Mouse (Mus musculus) heart, embryonic 16.5 days (tissue): ENCODE measurements at regions not wholly inside any gene's neighbourhood (a gene's known extent, or its start where the extent isn't known, plus 50 kb on each side); places are given as distances from the start of the nearest gene placed in this dataset.

ENCODE experiments used
- ATAC-seq: fragments of 200-750 bp; cut with Nextera tagmentation; replicated peaks from 2 replicates; pipeline ENCODE4 v1.8.0; 2017; ENCODE audit warnings: moderate number of reproducible peaks; ENCODE audit not compliant: insufficient read depth, low FRiP score; ENCODE audit errors: extremely low read depth
- H3K27ac ChIP-seq: fragments of 300-500 bp; sonication (generic); 2 replicates; pipeline ENCODE4 v1.5.1; 2014; ENCODE audit warnings: mild to moderate bottlenecking, low read length, control low read depth, moderate library complexity
- H3K27me3 ChIP-seq: fragments of 300-500 bp; sonication (generic); 2 replicates; pipeline ENCODE4 v1.6.1; 2014; ENCODE audit warnings: low read length, mixed read lengths; ENCODE audit not compliant: control insufficient read depth, insufficient read depth
- H3K36me3 ChIP-seq: fragments of 300-500 bp; sonication (generic); 2 replicates; pipeline ENCODE4 v1.6.1; 2014; ENCODE audit not compliant: control insufficient read depth, insufficient read depth
- H3K4me1 ChIP-seq: fragments of 300-500 bp; sonication (generic); 2 replicates; pipeline ENCODE4 v1.6.1; 2014; ENCODE audit warnings: low read length, mixed read lengths; ENCODE audit not compliant: control insufficient read depth, insufficient read depth
- H3K4me2 ChIP-seq: fragments of 300-500 bp; sonication (generic); 2 replicates; pipeline ENCODE4 v1.6.1; 2014; ENCODE audit warnings: low read depth, mild to moderate bottlenecking, control low read depth, low read length
- H3K4me3 ChIP-seq: fragments of 300-500 bp; sonication (generic); 2 replicates; pipeline ENCODE4 v1.5.1; 2014; ENCODE audit warnings: mild to moderate bottlenecking, control low read depth, low read length
- H3K9ac ChIP-seq: fragments of 300-500 bp; sonication (generic); 2 replicates; pipeline ENCODE4 v1.6.1; 2014; ENCODE audit warnings: low read length, control low read depth
- H3K9me3 ChIP-seq: fragments of 300-500 bp; sonication (generic); replicated peaks from 2 replicates; pipeline ENCODE4 v1.6.1; 2016; ENCODE audit warnings: low read length; ENCODE audit not compliant: control insufficient read depth
- WGBS: fragments of 180-500 bp; shearing (Covaris S2); extraction: QIAGEN DNeasy Blood & Tissue Kit; methylation state at CpG from one replicate; pipeline ENCODE4 v1.1.7; 2014; 5-methylcytosine and 5-hydroxymethylcytosine counted together

DNA sequence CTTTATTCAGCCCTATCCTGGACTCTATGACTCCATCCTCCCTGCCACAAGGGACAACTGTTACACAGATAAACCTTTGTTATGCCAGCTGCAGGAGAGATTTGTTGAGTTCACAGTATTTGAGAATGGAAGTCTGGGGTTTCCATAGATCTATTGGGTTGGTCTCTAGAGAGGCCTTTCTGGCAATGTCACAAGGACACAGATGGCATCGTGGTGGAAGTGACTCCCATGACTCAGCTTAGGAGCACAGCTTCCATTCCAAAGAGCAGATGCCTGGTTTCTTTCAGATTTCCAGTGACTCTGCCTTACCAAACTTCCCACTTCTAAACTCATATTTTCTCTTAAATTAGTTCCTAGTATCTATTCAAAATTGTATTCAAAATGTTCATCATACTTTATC is 467.6 kb downstream of the Gm826 start:
- Histone ChIP-seq H3K4me1 (no peaks in the 10 kb centered on the region), H3K4me2 (no peak overlapping the region), H3K9me3 (no peaks in the 10 kb centered on the region), H3K36me3 (no peaks in the 10 kb centered on the region), H3K4me3 (no peak overlapping the region), H3K9ac (no peak overlapping the region), H3K27me3 (no peaks in the 10 kb centered on the region), H3K27ac (no peak overlapping the region)
- 69% methylated on average over 1 of the region's 1 CpGs for WGBS
- no peak for ATAC-seq

DNA sequence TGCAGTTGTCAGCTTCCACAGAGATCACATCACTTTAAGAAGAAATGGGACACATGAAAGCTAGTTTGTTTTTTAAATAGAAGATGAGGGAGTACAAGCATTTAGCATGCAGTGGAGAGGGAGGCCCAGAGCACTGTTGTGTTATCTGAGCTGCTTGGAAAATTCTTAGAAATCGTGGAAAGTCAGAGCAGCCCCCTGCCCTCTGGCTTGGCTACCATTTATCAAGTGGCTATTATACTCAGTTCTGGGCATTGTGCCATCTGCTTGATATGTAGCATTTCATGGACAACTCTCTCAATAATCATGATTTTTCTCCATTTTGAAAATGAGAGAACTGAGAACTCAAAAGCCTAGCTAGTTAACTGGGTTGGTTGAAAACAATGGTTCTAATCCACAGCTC is 470.8 kb downstream of the Gm826 start:
- Histone ChIP-seq H3K9ac (no peak overlapping the region), H3K27me3 (no peaks in the 10 kb centered on the region), H3K9me3 (no peaks in the 10 kb centered on the region), H3K4me3 (no peak overlapping the region), H3K27ac (no peak overlapping the region), H3K4me1 (no peaks in the 10 kb centered on the region), H3K36me3 (no peaks in the 10 kb centered on the region), H3K4me2 (no peak overlapping the region)
- ATAC-seq: no peak
- WGBS: 11% methylated on average over 1 of the region's 1 CpGs

DNA sequence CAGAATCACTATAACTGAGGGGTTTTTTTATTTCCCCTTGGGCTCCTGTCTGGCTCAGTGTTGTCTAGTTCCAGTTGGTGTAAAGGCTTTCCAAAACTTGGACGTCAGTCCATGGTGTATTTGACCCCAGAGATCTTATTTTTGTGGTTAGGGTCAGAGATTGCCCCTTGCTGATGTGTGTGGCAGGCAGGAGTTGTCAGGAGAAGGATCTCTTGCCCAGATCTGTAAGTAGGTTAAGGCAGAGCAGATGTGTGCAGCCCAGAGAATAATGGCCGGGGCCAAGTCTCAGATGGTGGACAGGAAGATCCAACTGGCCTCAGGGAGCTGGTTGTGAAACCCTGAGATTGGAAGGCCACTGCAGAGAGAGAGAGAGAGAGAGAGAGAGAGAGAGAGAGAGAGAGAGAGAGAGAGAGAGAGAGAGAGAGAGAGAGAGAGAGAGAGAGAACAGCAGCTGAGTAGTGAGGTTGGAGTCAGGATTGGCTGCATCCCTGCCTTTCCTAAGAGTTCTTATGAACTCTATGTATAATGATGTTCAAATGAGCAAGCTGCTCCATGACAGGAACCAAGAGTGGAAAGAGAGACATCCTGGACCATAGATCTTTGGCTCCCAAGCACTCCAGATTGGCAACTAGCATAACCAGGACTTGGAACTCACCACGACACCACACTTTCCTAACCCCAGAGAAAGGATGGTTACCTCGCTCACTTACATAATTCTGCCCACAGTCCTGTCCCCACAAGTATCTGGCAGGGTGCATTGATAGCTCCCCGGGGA is 479.9 kb downstream of the Gm826 start:
- no peaks in the 10 kb centered on the region for H3K36me3 ChIP-seq
- no peaks in the 10 kb centered on the region for H3K9me3 ChIP-seq
- H3K27me3 ChIP-seq: no peaks in the 10 kb centered on the region
- no peak overlapping the region for H3K27ac ChIP-seq
- no peak overlapping the region for H3K4me2 ChIP-seq
- no peak overlapping the region for H3K9ac ChIP-seq
- H3K4me3 ChIP-seq: no peak overlapping the region
- no peaks in the 10 kb centered on the region for H3K4me1 ChIP-seq
- no peak for ATAC-seq
- 82% methylated on average over 5 of the region's 5 CpGs for WGBS

DNA sequence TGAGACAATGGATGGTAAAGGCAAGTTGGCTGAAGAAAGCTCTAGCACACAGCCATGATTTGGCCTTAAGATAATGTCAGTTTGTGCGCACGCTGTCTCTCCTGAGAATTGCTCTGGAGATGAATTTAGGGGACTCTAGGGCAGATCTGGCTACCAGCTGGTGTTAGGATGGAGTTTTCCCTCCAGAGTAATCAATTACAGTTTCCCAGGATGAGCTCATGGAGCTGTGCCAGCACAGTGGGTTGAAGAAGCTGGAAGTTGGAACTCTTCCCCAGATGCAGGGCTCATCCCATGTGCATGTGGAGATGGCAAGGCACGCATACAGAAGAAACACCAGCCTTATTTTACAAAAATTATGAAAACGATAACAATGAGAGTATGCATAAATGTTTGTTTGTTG is 481.0 kb downstream of the Gm826 start:
- H3K9me3 ChIP-seq: no peaks in the 10 kb centered on the region
- no peak overlapping the region for H3K27ac ChIP-seq
- H3K9ac ChIP-seq: no peak overlapping the region
- no peaks in the 10 kb centered on the region for H3K27me3 ChIP-seq
- H3K4me2 ChIP-seq: no peak overlapping the region
- H3K4me3 ChIP-seq: no peak overlapping the region
- H3K36me3 ChIP-seq: no peaks in the 10 kb centered on the region
- 75% methylated on average over 4 of the region's 4 CpGs for WGBS
- no peaks in the 10 kb centered on the region for H3K4me1 ChIP-seq
- ATAC-seq: no peak

DNA sequence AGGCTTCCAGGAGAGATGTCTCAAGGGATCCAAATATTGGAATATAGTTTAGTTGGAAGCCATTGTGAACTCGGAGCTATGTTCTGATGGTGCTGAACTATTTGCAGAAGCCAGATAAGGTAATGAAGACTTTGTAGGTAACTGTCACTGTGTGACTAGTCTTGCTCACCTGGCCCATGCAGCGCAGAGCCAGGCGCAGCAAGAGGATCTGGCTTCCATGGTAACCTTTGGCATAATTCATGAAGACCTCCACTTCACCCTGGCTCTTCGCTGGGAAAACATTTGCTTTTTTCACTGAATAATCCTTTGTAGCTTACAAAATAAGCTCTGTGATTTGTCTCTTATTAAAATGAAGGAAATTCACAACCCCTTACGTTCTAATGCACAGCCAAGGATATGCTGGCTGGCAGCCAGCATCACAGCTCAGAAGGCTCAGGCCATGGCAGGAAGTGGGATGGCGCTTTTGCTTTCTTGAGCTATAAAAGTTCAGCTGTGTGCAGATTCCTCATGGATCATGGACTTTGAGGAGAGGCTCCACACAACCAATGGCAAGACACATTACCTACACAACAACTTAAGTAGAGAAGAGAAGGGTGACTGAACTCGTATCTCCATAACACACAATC is 501.4 kb downstream of the Gm826 start:
- no peak for ATAC-seq
- Histone ChIP-seq H3K4me3 (no peak overlapping the region), H3K4me1 (no peaks in the 10 kb centered on the region), H3K27ac (no peak overlapping the region), H3K27me3 (no peaks in the 10 kb centered on the region), H3K9me3 (no peaks in the 10 kb centered on the region), H3K36me3 (no peaks in the 10 kb centered on the region), H3K9ac (no peak overlapping the region), H3K4me2 (no peak overlapping the region)
- WGBS: 60% methylated on average over 7 of the region's 7 CpGs

DNA sequence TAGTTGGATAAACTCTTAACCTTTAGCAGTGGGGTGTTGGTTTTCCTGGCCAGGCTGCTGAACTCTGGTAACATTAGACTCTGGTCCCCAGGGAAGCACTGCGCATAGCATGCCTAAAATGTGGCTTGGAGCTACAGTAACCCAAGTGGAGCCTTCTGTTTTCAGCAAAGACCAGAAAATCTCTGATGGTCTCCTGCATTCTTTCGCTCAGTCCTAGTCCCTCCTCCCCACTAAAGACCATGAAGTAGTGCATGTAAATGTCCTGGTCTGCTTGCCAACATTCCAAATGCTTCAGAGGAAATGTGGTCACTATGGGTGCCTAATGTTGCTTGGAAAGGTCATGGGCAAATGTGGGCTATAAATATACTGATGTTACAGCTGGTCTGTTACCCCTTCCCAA is 507.5 kb downstream of the Gm826 start:
- H3K36me3 ChIP-seq: no peaks in the 10 kb centered on the region
- no peaks in the 10 kb centered on the region for H3K9me3 ChIP-seq
- H3K4me1 ChIP-seq: 0 out of 2 replicates have a peak, but pooled peaks cover 5% of the 10 kb centered on the region
- no peaks in the 10 kb centered on the region for H3K27me3 ChIP-seq
- H3K27ac ChIP-seq: no peak overlapping the region
- no peak overlapping the region for H3K4me2 ChIP-seq
- 73% methylated on average over 2 of the region's 2 CpGs for WGBS
- ATAC-seq: no peak
- H3K4me3 ChIP-seq: no peak overlapping the region
- no peak overlapping the region for H3K9ac ChIP-seq

DNA sequence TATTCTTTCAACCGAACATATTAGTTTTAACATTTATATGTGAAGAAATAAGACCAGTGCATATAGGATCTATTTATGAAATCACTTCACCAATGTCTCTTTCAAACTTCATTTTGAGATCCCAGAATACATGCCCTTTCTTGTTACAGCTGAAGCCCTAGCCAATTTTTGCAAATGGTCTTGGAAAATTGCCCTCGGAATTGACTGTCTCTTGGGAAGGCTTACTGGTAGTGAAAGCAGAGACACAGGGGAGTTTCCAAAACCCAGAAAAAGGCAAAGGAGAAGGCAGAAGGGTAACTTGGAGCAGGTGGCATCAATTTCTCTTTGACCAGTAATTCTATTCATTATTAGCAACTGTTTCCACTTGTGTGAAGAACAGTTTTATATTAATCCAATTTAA is 515.4 kb downstream of the Gm826 start:
- no peaks in the 10 kb centered on the region for H3K4me1 ChIP-seq
- ATAC-seq: no peak
- H3K36me3 ChIP-seq: no peaks in the 10 kb centered on the region
- H3K27ac ChIP-seq: no peak overlapping the region
- no peak overlapping the region for H3K9ac ChIP-seq
- H3K9me3 ChIP-seq: no peaks in the 10 kb centered on the region
- H3K4me3 ChIP-seq: no peak overlapping the region
- H3K27me3 ChIP-seq: no peaks in the 10 kb centered on the region
- no peak overlapping the region for H3K4me2 ChIP-seq
- 78% methylated on average over 2 of the region's 2 CpGs for WGBS

DNA sequence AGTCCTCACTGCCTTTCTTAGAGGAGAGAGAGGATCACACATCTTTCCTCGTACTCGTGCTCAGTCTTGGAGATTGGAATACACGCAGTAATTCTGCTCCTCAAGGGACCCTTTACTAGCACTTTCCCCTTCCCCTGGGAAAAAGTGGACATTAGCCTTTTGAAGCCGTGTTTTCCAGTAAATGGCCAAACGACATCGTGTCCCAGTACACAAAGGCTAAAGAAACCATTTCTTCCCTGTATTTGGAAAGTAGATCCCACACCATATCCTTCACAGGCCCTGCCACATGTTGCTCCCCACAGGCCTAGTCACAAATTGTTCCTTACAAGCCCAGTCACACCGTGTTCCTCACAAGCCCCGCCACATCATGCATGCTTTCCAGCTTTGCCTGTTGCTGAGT is 517.6 kb downstream of the Gm826 start:
- Histone ChIP-seq H3K4me1 (no peaks in the 10 kb centered on the region), H3K27ac (no peak overlapping the region)
- WGBS: 81% methylated on average over 8 of the region's 8 CpGs

More for the DNA sequence above, 517.6 kb downstream of the Gm826 start:
- no peak overlapping the region for H3K9ac ChIP-seq
- no peaks in the 10 kb centered on the region for H3K9me3 ChIP-seq
- no peak overlapping the region for H3K4me3 ChIP-seq
- H3K4me2 ChIP-seq: no peak overlapping the region
- no peaks in the 10 kb centered on the region for H3K36me3 ChIP-seq
- ATAC-seq: no peak
- no peaks in the 10 kb centered on the region for H3K27me3 ChIP-seq
